Mouse (Mus musculus): ENCODE data around the gene Lrrk1. TPM values are rescaled to one million over a fixed set of nuclear protein-coding genes. Genes with fewer than 3 reads are reported as not detected.

Lrrk1 gene
- polyA plus RNA-seq, 1 experiment from 2014 or later: 6.4 TPM

- no peak overlapping the region for H3K4me2 ChIP-seq (ENCODE audit: low read length)
- H3K4me3 ChIP-seq (ENCODE audit: control insufficient read depth in 1 of 2, insufficient read depth in 1 of 2, low read depth in 1 of 2, low read length in 2 of 2): no peak overlapping the region
- no peak overlapping the region for H3K9ac ChIP-seq (ENCODE audit: low read length)
- 0 out of 2 replicates have a peak, but pooled peaks cover 3% of the 10 kb centered on the region for H3K9me3 ChIP-seq (ENCODE audit: control insufficient read depth, low read length)
- H3K36me3 ChIP-seq (ENCODE audit: control insufficient read depth, insufficient read depth, low read length): peaks cover 4% of the 10 kb centered on the region; the same call in 1 of the 2 replicates
- H3K27me3 ChIP-seq (ENCODE audit: control insufficient read depth, insufficient read depth, low read length): no peaks in the 10 kb centered on the region
- ATAC-seq (ENCODE audit: insufficient number of reproducible peaks, insufficient read depth, low FRiP score, low read depth): no peak
- H3K4me1 ChIP-seq (ENCODE audit: control insufficient read depth in 2 of 2, insufficient read depth in 2 of 2, low read length in 2 of 2): peaks cover 3 to 13% of the 10 kb centered on the region in 2 experiments; a peak in 3 of 4 replicates
- 79% methylated on average over 10 of the region's 10 CpGs for WGBS
- 0 out of 4 replicates have a peak overlapping the region, but pooled peaks of 1 of the 2 experiments have one; percentile 14 for H3K27ac ChIP-seq (replicated peaks in 1 of 2; ENCODE audit: control insufficient read depth in 1 of 2, insufficient read depth in 1 of 2, low read depth in 2 of 2, low read length in 2 of 2)
Observed at GRCm38 (mm10) chr7:66180711-66181365, 207.3 kb downstream of the Lrrk1 start.

- peaks cover 3 to 13% of the 10 kb centered on the region in 2 experiments; a peak in 3 of 4 replicates for H3K4me1 ChIP-seq (ENCODE audit: control insufficient read depth in 2 of 2, insufficient read depth in 2 of 2, low read length in 2 of 2)
- no peak overlapping the region for H3K4me3 ChIP-seq (ENCODE audit: control insufficient read depth in 1 of 2, insufficient read depth in 1 of 2, low read depth in 1 of 2, low read length in 2 of 2)
- no peaks in the 10 kb centered on the region for H3K27me3 ChIP-seq (ENCODE audit: control insufficient read depth, insufficient read depth, low read length)
- H3K9me3 ChIP-seq (ENCODE audit: control insufficient read depth, low read length): 0 out of 2 replicates have a peak, but pooled peaks cover 3% of the 10 kb centered on the region
- peak overlapping the region in 1 of 2 experiments; percentile 37; a peak in 1 of 4 replicates for H3K27ac ChIP-seq (replicated peaks in 1 of 2; ENCODE audit: control insufficient read depth in 1 of 2, insufficient read depth in 1 of 2, low read depth in 2 of 2, low read length in 2 of 2)
- no peak overlapping the region for H3K9ac ChIP-seq (ENCODE audit: low read length)
- H3K36me3 ChIP-seq (ENCODE audit: control insufficient read depth, insufficient read depth, low read length): peaks cover 10% of the 10 kb centered on the region; the same call in 1 of the 2 replicates
- 76% methylated on average over 3 of the region's 3 CpGs for WGBS
- H3K4me2 ChIP-seq (ENCODE audit: low read length): no peak overlapping the region
- no peak for ATAC-seq (ENCODE audit: insufficient number of reproducible peaks, insufficient read depth, low FRiP score, low read depth)
Observed at GRCm38 (mm10) chr7:66180260-66180659, 207.9 kb downstream of the Lrrk1 start.

GRCm38 (mm10) chr7:66179711-66180110 is 208.4 kb downstream of the Lrrk1 start:
- no peak for ATAC-seq (ENCODE audit: insufficient number of reproducible peaks, insufficient read depth, low FRiP score, low read depth)
- 69% methylated on average over 7 of the region's 7 CpGs for WGBS
- H3K4me3 ChIP-seq (ENCODE audit: control insufficient read depth in 1 of 2, insufficient read depth in 1 of 2, low read depth in 1 of 2, low read length in 2 of 2): no peak overlapping the region
- peaks cover 3 to 13% of the 10 kb centered on the region in 2 experiments; a peak in 3 of 4 replicates for H3K4me1 ChIP-seq (ENCODE audit: control insufficient read depth in 2 of 2, insufficient read depth in 2 of 2, low read length in 2 of 2)
- H3K27me3 ChIP-seq (ENCODE audit: control insufficient read depth, insufficient read depth, low read length): no peaks in the 10 kb centered on the region
- H3K4me2 ChIP-seq (ENCODE audit: low read length): no peak overlapping the region
- peaks cover 14% of the 10 kb centered on the region; the same call in 1 of the 2 replicates for H3K36me3 ChIP-seq (ENCODE audit: control insufficient read depth, insufficient read depth, low read length)
- H3K9me3 ChIP-seq (ENCODE audit: control insufficient read depth, low read length): 0 out of 2 replicates have a peak, but pooled peaks cover 3% of the 10 kb centered on the region
- peak overlapping the region in 1 of 2 experiments; percentile 37; a peak in 2 of 4 replicates for H3K27ac ChIP-seq (replicated peaks in 1 of 2; ENCODE audit: control insufficient read depth in 1 of 2, insufficient read depth in 1 of 2, low read depth in 2 of 2, low read length in 2 of 2)
- no peak overlapping the region for H3K9ac ChIP-seq (ENCODE audit: low read length)

DNA sequence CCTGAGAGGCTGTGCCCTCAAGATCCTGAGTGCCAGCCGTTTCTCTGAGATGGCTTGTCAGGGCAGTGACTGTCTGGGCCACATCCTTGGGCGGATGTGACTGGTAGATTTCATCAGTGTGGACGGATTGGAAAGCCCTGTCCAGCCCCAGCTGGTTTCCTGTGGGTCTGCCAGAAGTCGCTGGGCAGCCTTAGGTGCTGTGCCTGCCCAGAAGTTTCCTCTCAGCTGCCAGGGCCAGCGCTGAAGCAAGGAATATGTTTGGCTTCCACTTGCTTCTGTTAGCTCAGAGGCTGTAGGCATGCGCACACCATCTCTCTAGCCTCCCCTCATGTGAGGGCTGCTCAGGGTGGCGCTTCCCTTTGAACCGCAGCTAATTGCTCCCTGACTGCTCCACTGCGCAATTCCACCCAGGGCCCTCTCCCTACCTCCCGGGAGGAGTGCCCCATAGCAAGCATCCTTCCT is 209.0 kb downstream of the Lrrk1 start:
- H3K9me3 ChIP-seq (ENCODE audit: control insufficient read depth, low read length): 0 out of 2 replicates have a peak, but pooled peaks cover 3% of the 10 kb centered on the region
- peaks cover 3 to 13% of the 10 kb centered on the region in 2 experiments; a peak in 3 of 4 replicates for H3K4me1 ChIP-seq (ENCODE audit: control insufficient read depth in 2 of 2, insufficient read depth in 2 of 2, low read length in 2 of 2)
- no peaks in the 10 kb centered on the region for H3K27me3 ChIP-seq (ENCODE audit: control insufficient read depth, insufficient read depth, low read length)
- H3K36me3 ChIP-seq (ENCODE audit: control insufficient read depth, insufficient read depth, low read length): peaks cover 20% of the 10 kb centered on the region
- WGBS: 50% methylated on average over 10 of the region's 10 CpGs
- no peak overlapping the region for H3K4me3 ChIP-seq (ENCODE audit: control insufficient read depth in 1 of 2, insufficient read depth in 1 of 2, low read depth in 1 of 2, low read length in 2 of 2)
- peak; percentile 50; the same call in 1 of the 2 replicates for ATAC-seq (ENCODE audit: insufficient number of reproducible peaks, insufficient read depth, low FRiP score, low read depth)
- H3K9ac ChIP-seq (ENCODE audit: low read length): no peak overlapping the region
- H3K4me2 ChIP-seq (ENCODE audit: low read length): no peak overlapping the region
- peak overlapping the region in 1 of 2 experiments; percentile 37; a peak in 1 of 4 replicates for H3K27ac ChIP-seq (replicated peaks in 1 of 2; ENCODE audit: control insufficient read depth in 1 of 2, insufficient read depth in 1 of 2, low read depth in 2 of 2, low read length in 2 of 2)

DNA sequence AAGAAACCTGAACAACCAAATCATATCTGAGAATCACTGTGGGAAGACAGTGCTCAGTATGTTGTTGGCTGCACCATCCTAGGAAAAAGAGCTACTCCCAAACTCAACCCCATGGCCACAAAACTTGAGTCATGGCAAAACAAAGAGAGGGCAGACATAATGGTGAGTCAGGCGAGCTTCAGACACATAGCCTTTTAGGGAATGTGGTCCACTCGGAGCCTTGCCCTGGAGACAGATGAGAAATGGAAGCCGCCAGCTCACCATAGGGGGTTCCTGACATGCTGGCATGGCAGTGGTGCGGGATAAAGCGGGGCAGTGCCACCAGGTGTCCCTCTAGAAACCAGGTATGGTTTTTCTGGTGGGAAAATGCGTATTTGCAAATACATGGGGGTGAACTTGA is 210.0 kb downstream of the Lrrk1 start:
- Histone ChIP-seq H3K27me3 (ENCODE audit: control insufficient read depth, insufficient read depth, low read length) (no peaks in the 10 kb centered on the region), H3K4me2 (ENCODE audit: low read length) (no peak overlapping the region), H3K4me3 (ENCODE audit: control insufficient read depth in 1 of 2, insufficient read depth in 1 of 2, low read depth in 1 of 2, low read length in 2 of 2) (no peak overlapping the region), H3K27ac (replicated peaks in 1 of 2; ENCODE audit: control insufficient read depth in 1 of 2, insufficient read depth in 1 of 2, low read depth in 2 of 2, low read length in 2 of 2) (no peak overlapping the region), H3K36me3 (ENCODE audit: control insufficient read depth, insufficient read depth, low read length) (peaks cover 30% of the 10 kb centered on the region), H3K9ac (ENCODE audit: low read length) (no peak overlapping the region), H3K4me1 (ENCODE audit: control insufficient read depth in 2 of 2, insufficient read depth in 2 of 2, low read length in 2 of 2) (peaks cover 3 to 13% of the 10 kb centered on the region in 2 experiments; a peak in 3 of 4 replicates), H3K9me3 (ENCODE audit: control insufficient read depth, low read length) (0 out of 2 replicates have a peak, but pooled peaks cover 3% of the 10 kb centered on the region)
- 92% methylated on average over 6 of the region's 6 CpGs for WGBS
- ATAC-seq (ENCODE audit: insufficient number of reproducible peaks, insufficient read depth, low FRiP score, low read depth): no peak

DNA sequence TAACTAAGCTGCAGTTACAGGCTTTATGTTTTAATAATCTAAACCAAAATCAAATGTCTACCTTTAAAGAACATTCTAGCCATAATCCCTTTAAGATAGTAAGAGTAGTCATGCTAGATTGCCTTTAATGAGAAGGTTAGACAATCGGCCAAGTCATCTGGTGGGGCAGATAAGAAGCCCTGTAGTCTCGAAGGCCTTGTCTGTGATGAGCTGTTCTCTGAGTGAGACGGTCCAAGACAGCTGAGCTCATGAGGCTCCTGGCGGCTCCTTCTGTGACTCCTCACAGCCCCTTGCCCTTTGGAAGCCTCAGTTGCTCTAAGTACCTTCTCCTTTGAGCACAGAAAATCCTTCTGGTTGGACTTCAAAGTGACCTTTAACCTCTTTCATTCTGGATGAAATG is 211.2 kb downstream of the Lrrk1 start:
- Histone ChIP-seq H3K4me2 (ENCODE audit: low read length) (no peak overlapping the region), H3K4me1 (ENCODE audit: control insufficient read depth in 2 of 2, insufficient read depth in 2 of 2, low read length in 2 of 2) (peaks cover 3 to 13% of the 10 kb centered on the region in 2 experiments; a peak in 3 of 4 replicates), H3K4me3 (ENCODE audit: control insufficient read depth in 1 of 2, insufficient read depth in 1 of 2, low read depth in 1 of 2, low read length in 2 of 2) (no peak overlapping the region), H3K9me3 (ENCODE audit: control insufficient read depth, low read length) (0 out of 2 replicates have a peak, but pooled peaks cover 3% of the 10 kb centered on the region), H3K27me3 (ENCODE audit: control insufficient read depth, insufficient read depth, low read length) (no peaks in the 10 kb centered on the region), H3K27ac (replicated peaks in 1 of 2; ENCODE audit: control insufficient read depth in 1 of 2, insufficient read depth in 1 of 2, low read depth in 2 of 2, low read length in 2 of 2) (no peak overlapping the region), H3K36me3 (ENCODE audit: control insufficient read depth, insufficient read depth, low read length) (peaks cover 42% of the 10 kb centered on the region), H3K9ac (ENCODE audit: low read length) (no peak overlapping the region)
- 42% methylated on average over 4 of the region's 4 CpGs for WGBS
- ATAC-seq (ENCODE audit: insufficient number of reproducible peaks, insufficient read depth, low FRiP score, low read depth): no peak

All from heart, embryonic 14.5 days (tissue).